Mouse (Mus musculus) E14TG2a.4 (cell line): ENCODE measurements around the gene Dirc2.
A peak's percentile ranks its signal among the peaks of the same experiment; 100 is the strongest.

Source experiments
- H3K27me3 ChIP-seq: 2 replicates; pipeline ENCODE4 v1.6.1; 2014; ENCODE audit warnings: low read length, control low read depth; ENCODE audit not compliant: insufficient read depth
- H3K36me3 ChIP-seq: 2 replicates; pipeline ENCODE4 v1.6.1; 2014; ENCODE audit warnings: low read length, control low read depth; ENCODE audit not compliant: insufficient read depth
- H3K4me1 ChIP-seq: replicated peaks from 2 replicates; pipeline ENCODE4 v1.6.1; 2014; ENCODE audit warnings: low read depth, low read length, control low read depth
- H3K4me3 ChIP-seq: replicated peaks from 2 replicates; pipeline ENCODE4 v1.5.1; 2014; ENCODE audit warnings: mild to moderate bottlenecking, low read length
- H3K9me3 ChIP-seq: 2 replicates; pipeline ENCODE4 v1.6.1; 2014; ENCODE audit warnings: low read length, control low read depth
- CTCF ChIP-seq: conservative IDR thresholded peaks from 2 replicates; pipeline ENCODE4 v1.5.1; 2014; ENCODE audit warnings: low read length
- NANOG ChIP-seq: IDR thresholded peaks from 2 replicates; pipeline ENCODE4 v1.6.1; 2014; ENCODE audit warnings: borderline replicate concordance, low read length, mixed read lengths
- POU5F1 ChIP-seq: IDR thresholded peaks from 2 replicates; pipeline ENCODE4 v1.6.1; 2014; ENCODE audit warnings: low read length, borderline replicate concordance

Dirc2 gene

GRCm38 (mm10) chr16:35768469-35768784 lies 729 bp downstream of the Dirc2 start:
- TF ChIP-seq NANOG = no peak
- no peak for TF ChIP-seq CTCF
- no peak for TF ChIP-seq POU5F1
- Histone ChIP-seq H3K9me3 (no peaks in the 10 kb centered on the region), H3K4me1 (peaks cover 53% of the 10 kb centered on the region)

GRCm38 (mm10) chr16:35766366-35766765 lies 2.8 kb downstream of the Dirc2 start:
- Histone ChIP-seq H3K4me1 (peaks cover 56% of the 10 kb centered on the region), H3K4me3 (no peak overlapping the region), H3K36me3 (0 out of 2 replicates have a peak, but pooled peaks cover under 1% of the 10 kb centered on the region), H3K9me3 (no peaks in the 10 kb centered on the region), H3K27me3 (no peaks in the 10 kb centered on the region; the same call in 1 of the 2 replicates)
- no peak for TF ChIP-seq POU5F1
- TF ChIP-seq NANOG = no peak
- no peak for TF ChIP-seq CTCF

More at GRCm38 (mm10) chr16:35768469-35768784, 729 bp downstream of the Dirc2 start:
- H3K36me3 ChIP-seq = peaks cover 14% of the 10 kb centered on the region
- no peaks in the 10 kb centered on the region; the same call in 1 of the 2 replicates for H3K27me3 ChIP-seq
- H3K4me3 ChIP-seq = peak overlapping the region; percentile 95

- Histone ChIP-seq H3K4me3 (no peak overlapping the region), H3K4me1 (peaks cover 56% of the 10 kb centered on the region), H3K27me3 (no peaks in the 10 kb centered on the region; the same call in 1 of the 2 replicates), H3K9me3 (no peaks in the 10 kb centered on the region), H3K36me3 (no peaks in the 10 kb centered on the region)
- TF ChIP-seq NANOG (no peak), POU5F1 (no peak), CTCF (no peak)
Measured at GRCm38 (mm10) chr16:35765449-35765848, 3.7 kb downstream of the Dirc2 start.

- Histone ChIP-seq H3K4me3 (no peak overlapping the region), H3K36me3 (no peaks in the 10 kb centered on the region)
Measured at GRCm38 (mm10) chr16:35764941-35765340, 4.2 kb downstream of the Dirc2 start.

GRCm38 (mm10) chr16:35763590-35764296 lies 5.4 kb downstream of the Dirc2 start:
- Histone ChIP-seq H3K4me3 (no peak overlapping the region), H3K4me1 (peaks cover 52% of the 10 kb centered on the region), H3K9me3 (no peaks in the 10 kb centered on the region), H3K27me3 (no peaks in the 10 kb centered on the region; the same call in 1 of the 2 replicates), H3K36me3 (no peaks in the 10 kb centered on the region)
- no peak for TF ChIP-seq CTCF
- no peak for TF ChIP-seq NANOG
- TF ChIP-seq POU5F1 = no peak

More at GRCm38 (mm10) chr16:35764941-35765340, 4.2 kb downstream of the Dirc2 start:
- Histone ChIP-seq H3K27me3 (no peaks in the 10 kb centered on the region; the same call in 1 of the 2 replicates), H3K4me1 (peaks cover 55% of the 10 kb centered on the region), H3K9me3 (no peaks in the 10 kb centered on the region)
- no peak for TF ChIP-seq NANOG
- TF ChIP-seq POU5F1 = no peak
- no peak for TF ChIP-seq CTCF

- Histone ChIP-seq H3K27me3 (no peaks in the 10 kb centered on the region), H3K4me3 (no peak overlapping the region), H3K36me3 (no peaks in the 10 kb centered on the region)
Measured at GRCm38 (mm10) chr16:35759401-35759800, 9.8 kb downstream of the Dirc2 start.

GRCm38 (mm10) chr16:35756697-35757096 lies 12.5 kb downstream of the Dirc2 start:
- H3K4me1 ChIP-seq = peaks cover 6% of the 10 kb centered on the region; the same call in 1 of the 2 replicates
- H3K36me3 ChIP-seq = no peaks in the 10 kb centered on the region

More at GRCm38 (mm10) chr16:35759401-35759800, 9.8 kb downstream of the Dirc2 start:
- TF ChIP-seq NANOG = no peak
- TF ChIP-seq CTCF = no peak
- no peak for TF ChIP-seq POU5F1
- H3K9me3 ChIP-seq = no peaks in the 10 kb centered on the region
- H3K4me1 ChIP-seq = peaks cover 30% of the 10 kb centered on the region

GRCm38 (mm10) chr16:35755502-35756334 lies 13.4 kb downstream of the Dirc2 start:
- H3K36me3 ChIP-seq = no peaks in the 10 kb centered on the region
- TF ChIP-seq POU5F1 (no peak), CTCF (no peak)
- H3K4me3 ChIP-seq = no peak overlapping the region
- H3K4me1 ChIP-seq = 0 out of 2 replicates have a peak, but pooled peaks cover 4% of the 10 kb centered on the region
- no peaks in the 10 kb centered on the region for H3K27me3 ChIP-seq
- H3K9me3 ChIP-seq = no peaks in the 10 kb centered on the region

More at GRCm38 (mm10) chr16:35756697-35757096, 12.5 kb downstream of the Dirc2 start:
- TF ChIP-seq POU5F1 = no peak
- no peak for TF ChIP-seq NANOG
- TF ChIP-seq CTCF = no peak
- H3K4me3 ChIP-seq = no peak overlapping the region
- H3K27me3 ChIP-seq = no peaks in the 10 kb centered on the region
- no peaks in the 10 kb centered on the region for H3K9me3 ChIP-seq
